15 mouse cellular contexts compared by ENCODE assay signal in the genomic region with DNA sequence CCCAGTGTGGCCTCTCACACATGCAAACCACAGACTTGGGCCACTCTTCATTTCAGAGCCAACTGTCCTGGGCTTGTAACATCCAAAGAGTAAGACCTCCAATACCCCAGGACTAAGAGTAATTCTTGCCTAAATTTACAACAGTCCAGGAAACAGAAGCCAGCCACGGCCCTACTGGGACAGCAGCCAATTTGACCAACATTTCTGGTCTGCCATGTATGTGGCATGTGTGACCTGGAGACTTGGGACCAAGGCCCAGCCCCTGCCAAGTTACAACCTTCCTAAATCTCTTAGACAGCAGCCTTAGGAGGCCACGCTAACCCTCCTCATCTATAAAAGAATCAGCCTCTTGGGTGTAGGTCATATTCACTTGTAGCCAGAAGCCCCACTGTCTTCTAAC. TPM values are rescaled to one million over a fixed set of nuclear protein-coding genes. Genes with fewer than 3 reads are reported as not detected.
DNase-seq lines count a peak whose midpoint lies in the region; ATAC-seq and TF ChIP-seq lines count a peak whose summit lies in the region.
"Had no signal": no experiment of that assay in that cellular context is flagged by ENCODE, and none has a peak within 500 bp of the region (broad histone marks: within the 10 kb centered on the region; RNA-seq: fewer than 3 reads in every experiment).

No protein-coding gene starts in this region.

- no peak overlapping the region for H3K4me2 ChIP-seq in heart, embryonic 14.5 days (ENCODE audit: low read length)
- no peak overlapping the region for H3K4me2 ChIP-seq in limb, embryonic 12.5 days
- H3K4me2 ChIP-seq: lung, embryonic 14.5 days; midbrain, embryonic 13.5 days had no signal

- no peak for ATAC-seq in heart, embryonic 14.5 days (ENCODE audit: insufficient number of reproducible peaks, insufficient read depth, low FRiP score, low read depth)
- no peak for ATAC-seq in limb, embryonic 12.5 days (ENCODE audit: insufficient number of reproducible peaks, insufficient read depth, low FRiP score, low TSS enrichment, low read depth)
- peak; percentile 24 to 42; a peak in 3 of 4 replicates for ATAC-seq in hematopoietic stem cell, adult 5-6 weeks (replicated peaks in 1 of 2; ENCODE audit: insufficient read depth in 1 of 2, low FRiP score in 2 of 2, low TSS enrichment in 1 of 2, low read depth in 1 of 2, poor library complexity in 2 of 2, severe bottlenecking in 2 of 2)
- ATAC-seq: forebrain, postnatal 0 days had no signal

- TF ChIP-seq CTCF in left cerebral cortex, adult 2 months (IDR thresholded peaks at IDR 0.05), result no peak

- peaks cover 59 to 77% of the 10 kb centered on the region in 2 experiments for H3K4me1 ChIP-seq in heart, embryonic 14.5 days (ENCODE audit: control insufficient read depth in 2 of 2, insufficient read depth in 2 of 2, low read length in 2 of 2)
- peaks cover 69% of the 10 kb centered on the region for H3K4me1 ChIP-seq in limb, embryonic 12.5 days (replicated peaks)
- H3K4me1 ChIP-seq in limb, embryonic 10.5 days, result peaks cover 63% of the 10 kb centered on the region

- intact Hi-C loops in left cerebral cortex, adult 2 months (cut with DNase I), result no loop called here

- 80% methylated on average over 2 of the region's 2 CpGs for WGBS in heart, embryonic 14.5 days
- 78% methylated on average over 2 of the region's 2 CpGs for WGBS in limb, embryonic 12.5 days
- WGBS in limb, embryonic 10.5 days, result 93% methylated on average over 2 of the region's 2 CpGs

- no peaks in the 10 kb centered on the region for H3K27me3 ChIP-seq in heart, embryonic 14.5 days (ENCODE audit: control insufficient read depth, insufficient read depth, low read length)
- no peaks in the 10 kb centered on the region for H3K27me3 ChIP-seq in limb, embryonic 12.5 days
- no peaks in the 10 kb centered on the region for H3K27me3 ChIP-seq in limb, embryonic 10.5 days (ENCODE audit: low read depth, poor library complexity, severe bottlenecking)
- H3K27me3 ChIP-seq: midbrain, embryonic 13.5 days had no signal

- no peak overlapping the region for H3K9ac ChIP-seq in heart, embryonic 14.5 days (ENCODE audit: low read length)
- H3K9ac ChIP-seq in limb, embryonic 12.5 days (replicated peaks), result no peak overlapping the region
- H3K9ac ChIP-seq: forebrain, postnatal 0 days; lung, embryonic 14.5 days; midbrain, embryonic 13.5 days had no signal

- no peak for DNase-seq in heart, adult 18-20 months
- DNase-seq in limb, embryonic 10.5 days (ENCODE audit: low spot score), result no peak
- DNase-seq in 416B (ENCODE audit: low read depth), result peak; percentile 83
- no peak for DNase-seq in left cerebral cortex, adult 2 months (ENCODE audit: extremely low spot score in 1 of 2, low spot score in 2 of 2)
- DNase-seq in embryo, embryonic 9.5 days (ENCODE audit: extremely low spot score), result no peak
- DNase-seq: adrenal gland, adult 2 months; cerebellum, postnatal 36 days; forebrain, postnatal 0 days; lung, embryonic 14.5 days; thymus, postnatal 25 days had no signal

- H3K4me3 ChIP-seq in heart, embryonic 14.5 days (ENCODE audit: control insufficient read depth in 1 of 2, insufficient read depth in 1 of 2, low read depth in 1 of 2, low read length in 2 of 2), result no peak overlapping the region
- H3K4me3 ChIP-seq in limb, embryonic 12.5 days (replicated peaks), result no peak overlapping the region
- H3K4me3 ChIP-seq in limb, embryonic 10.5 days, result no peak overlapping the region
- no peak overlapping the region for H3K4me3 ChIP-seq in left cerebral cortex, adult 2 months
- H3K4me3 ChIP-seq: forebrain, embryonic 10.5 days; midbrain, embryonic 13.5 days had no signal

- H3K9me3 ChIP-seq in heart, embryonic 14.5 days (ENCODE audit: control insufficient read depth, low read length), result no peaks in the 10 kb centered on the region
- no peaks in the 10 kb centered on the region for H3K9me3 ChIP-seq in limb, embryonic 12.5 days
- H3K9me3 ChIP-seq in limb, embryonic 10.5 days (replicated peaks), result no peaks in the 10 kb centered on the region
- H3K9me3 ChIP-seq: forebrain, embryonic 10.5 days; midbrain, embryonic 13.5 days had no signal

- H3K27ac ChIP-seq in heart, embryonic 14.5 days (replicated peaks in 1 of 2; ENCODE audit: control insufficient read depth in 1 of 2, insufficient read depth in 1 of 2, low read depth in 2 of 2, low read length in 2 of 2), result peak overlapping the region; percentile 21 to 64; a peak in 3 of 4 replicates
- peak overlapping the region; percentile 89 for H3K27ac ChIP-seq in limb, embryonic 12.5 days
- H3K27ac ChIP-seq in limb, embryonic 10.5 days, result no peak overlapping the region
- H3K27ac ChIP-seq in left cerebral cortex, adult 2 months, result no peak overlapping the region
- H3K27ac ChIP-seq: forebrain, embryonic 10.5 days; midbrain, embryonic 13.5 days had no signal

- 0 out of 2 replicates have a peak, but pooled peaks cover 11% of the 10 kb centered on the region for H3K36me3 ChIP-seq in heart, embryonic 14.5 days (ENCODE audit: control insufficient read depth, insufficient read depth, low read length)
- peaks cover 31% of the 10 kb centered on the region for H3K36me3 ChIP-seq in limb, embryonic 12.5 days
- H3K36me3 ChIP-seq in limb, embryonic 10.5 days, result peaks cover 66% of the 10 kb centered on the region

RNA-seq across cellular contexts. Expression of gene Emilin2, which starts 58.4 kb away (rescaled TPM):
- 42.6 and 45.4 TPM in 2 replicates for polyA plus RNA-seq in heart, embryonic 14.5 days (2014; fragmentation: Nextera tagmentation; extraction: Ambion mirVana)
- 10 to 100 TPM; 37.9 to 40.1 TPM for total RNA-seq in heart, adult 18-20 months (2021)
- polyA plus RNA-seq in limb, embryonic 12.5 days (2016; fragmentation: Nextera tagmentation; extraction: Ambion mirVana), result 22.9 and 23.7 TPM in 2 replicates
- polyA plus RNA-seq in limb, embryonic 10.5 days (2016; fragmentation: Nextera tagmentation; extraction: Ambion mirVana), result 30.0 and 36.1 TPM in 2 replicates
- total RNA-seq in hematopoietic stem cell, adult 5-6 weeks (2017), result 13.1 and 21.3 TPM in 2 replicates
- 1 to 10 TPM; 1.7 to 2.0 TPM for total RNA-seq in left cerebral cortex, adult 2 months (2021)

Comparison
In these comparisons a context has a peak if more than half of its experiments do, and no peak if none do; other contexts are left out.
1. H3K27ac ChIP-seq: peak in heart, embryonic 14.5 days (2 of 2) and limb, embryonic 12.5 days (single experiment); none in limb, embryonic 10.5 days (single experiment) and left cerebral cortex, adult 2 months (single experiment).
2. ATAC-seq: peak in hematopoietic stem cell, adult 5-6 weeks (2 of 2); none in heart, embryonic 14.5 days (single experiment) and limb, embryonic 12.5 days (single experiment).